Mouse (Mus musculus): ENCODE results near the gene Hoxa6. TPM values are rescaled to one million over a fixed set of nuclear protein-coding genes. Genes with fewer than 3 reads are reported as not detected.

The Hoxa6 gene
- total and polyA plus RNA-seq, 3 experiments = 0.58 to 2.2 (median 2.1) TPM

GRCm38 (mm10) chr6:52190906-52191810, 17.4 kb downstream of the Hoxa6 start, which contains the start of gene Hoxa4:
Hoxa4 (minus strand) TSS chr6:52191753.
- no peaks in the 10 kb centered on the region for H3K79me2 ChIP-seq (replicated peaks; ENCODE audit: control insufficient read depth, extremely low read depth, insufficient read depth, poor library complexity, severe bottlenecking)
- H3K4me1 ChIP-seq (ENCODE audit: control insufficient read depth in 1 of 2, insufficient read depth in 2 of 2) = peaks cover 0 to 13% of the 10 kb centered on the region in 2 experiments; a peak in 2 of 4 replicates
- H3K27ac ChIP-seq (ENCODE audit: insufficient read depth, low read depth) = no peak within 1 kb of the TSS
- H3K9ac ChIP-seq (ENCODE audit: insufficient read depth, low read depth) = no peak within 1 kb of the TSS
- no peaks in the 10 kb centered on the region for H3K27me3 ChIP-seq (replicated peaks)
- H3K9me3 ChIP-seq (replicated peaks; ENCODE audit: low read length) = peaks cover 5% of the 10 kb centered on the region
- H3K4me3 ChIP-seq (replicated peaks in 1 of 3; ENCODE audit: low read depth in 2 of 3, low read length in 2 of 3, poor library complexity in 1 of 3) = no peak within 1 kb of the TSS
- in situ Hi-C loops (cut with MboI; ENCODE audit: low pct_ligation_motif_present, low pct_unique_long_range_greater_than_20kb, low sequenced_read_pairs) = no loop called here
- no peak within 1 kb of the TSS for H3K4me2 ChIP-seq (ENCODE audit: insufficient read depth, low read depth, poor library complexity, severe bottlenecking)
- H3K36me3 ChIP-seq (replicated peaks in 1 of 2; ENCODE audit: control insufficient read depth in 1 of 2, insufficient read depth in 1 of 2, low read length in 1 of 2) = peaks cover 0 to 2% of the 10 kb centered on the region in 2 experiments
- dilution Hi-C loops (cut with MboI; ENCODE audit: extremely low pct_ligation_motif_present, extremely low pct_unique_long_range_greater_than_20kb, low sequenced_read_pairs) = no loop called here
- TF ChIP-seq RAD21 (IDR thresholded peaks at IDR 0.05; ENCODE audit: low read depth, low read length) (no peak), EP300 (IDR thresholded peaks at IDR 0.05; ENCODE audit: low read length) (no peak), NRF1 (IDR thresholded peaks at IDR 0.05; ENCODE audit: low read depth, low read length) (no peak), POLR2AphosphoS2 (IDR thresholded peaks at IDR 0.05; ENCODE audit: low read depth, low read length) (no peak), MAFK (IDR thresholded peaks at IDR 0.05; ENCODE audit: insufficient replicate concordance, low read length) (no peak), JUND (conservative IDR thresholded peaks at IDR 0.05; ENCODE audit: low read depth, low read length) (no peak), SIN3A (IDR thresholded peaks at IDR 0.05; ENCODE audit: low read length) (no peak), CTCF (conservative IDR thresholded peaks at IDR 0.05 in 1 of 2, IDR thresholded peaks at IDR 0.05 in 1 of 2; ENCODE audit: low read depth in 2 of 2, low read length in 2 of 2) (no peak), POLR2A (IDR thresholded peaks at IDR 0.05; ENCODE audit: low read depth, low read length) (no peak)
- DNase-seq (ENCODE audit: extremely low read depth) = no peak

DNA sequence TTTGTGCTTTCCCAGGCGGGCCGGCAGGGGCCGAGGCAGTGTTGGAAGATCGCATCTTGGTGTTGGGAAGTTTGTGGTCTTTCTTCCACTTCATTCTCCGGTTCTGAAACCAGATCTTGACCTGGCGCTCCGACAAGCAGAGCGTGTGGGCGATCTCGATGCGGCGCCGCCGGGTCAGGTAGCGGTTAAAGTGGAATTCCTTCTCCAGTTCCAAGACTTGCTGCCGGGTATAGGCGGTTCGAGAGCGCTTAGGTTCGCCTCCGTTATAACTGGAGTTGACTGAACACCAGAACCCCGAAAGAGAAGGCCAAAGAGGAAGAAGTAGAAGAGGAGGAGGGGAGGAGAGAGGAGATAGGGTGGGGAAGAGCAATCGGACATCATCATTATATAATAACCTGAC, 18.1 kb downstream of the Hoxa6 start:
- no peak overlapping the region for H3K9ac ChIP-seq (ENCODE audit: insufficient read depth, low read depth)
- H3K27me3 ChIP-seq (replicated peaks) = no peaks in the 10 kb centered on the region
- TF ChIP-seq HCFC1 (IDR thresholded peaks at IDR 0.05; ENCODE audit: low read depth, low read length) = no peak
- TF ChIP-seq JUN (IDR thresholded peaks at IDR 0.05; ENCODE audit: insufficient read depth, low read depth, low read length) = no peak
- TF ChIP-seq SMC3 (IDR thresholded peaks at IDR 0.05; ENCODE audit: low read depth, low read length) = no peak
- no peak for TF ChIP-seq RCOR1 (conservative IDR thresholded peaks at IDR 0.05; ENCODE audit: low read depth, low read length)
- TF ChIP-seq IRF4 (IDR thresholded peaks at IDR 0.05; ENCODE audit: low read depth, low read length) = no peak
- TF ChIP-seq CHD1 (IDR thresholded peaks at IDR 0.05; ENCODE audit: low read depth, low read length) = no peak
- TF ChIP-seq EP300 (IDR thresholded peaks at IDR 0.05; ENCODE audit: low read length) = no peak
- TF ChIP-seq POLR2A (IDR thresholded peaks at IDR 0.05; ENCODE audit: low read depth, low read length) = no peak
- TF ChIP-seq USF1 (IDR thresholded peaks at IDR 0.05; ENCODE audit: low read depth, low read length) = no peak
- TF ChIP-seq MAFK (IDR thresholded peaks at IDR 0.05; ENCODE audit: insufficient replicate concordance, low read length) = no peak
- no peak for TF ChIP-seq CTCF (conservative IDR thresholded peaks at IDR 0.05 in 1 of 2, IDR thresholded peaks at IDR 0.05 in 1 of 2; ENCODE audit: low read depth in 2 of 2, low read length in 2 of 2)
- TF ChIP-seq ELF1 (IDR thresholded peaks at IDR 0.05; ENCODE audit: low read depth, low read length) = no peak
- no peak for TF ChIP-seq MAX (IDR thresholded peaks at IDR 0.05; ENCODE audit: low read length)
- TF ChIP-seq MYC (IDR thresholded peaks at IDR 0.05; ENCODE audit: low read depth, low read length) = no peak
- TF ChIP-seq E2F4 (IDR thresholded peaks at IDR 0.05; ENCODE audit: insufficient replicate concordance, low read depth, low read length) = no peak
- H3K9me3 ChIP-seq (replicated peaks; ENCODE audit: low read length) = peaks cover 5% of the 10 kb centered on the region
- H3K4me1 ChIP-seq (ENCODE audit: control insufficient read depth in 1 of 2, insufficient read depth in 2 of 2) = peaks cover 0 to 13% of the 10 kb centered on the region in 2 experiments; a peak in 2 of 4 replicates
- no peaks in the 10 kb centered on the region for H3K79me2 ChIP-seq (replicated peaks; ENCODE audit: control insufficient read depth, extremely low read depth, insufficient read depth, poor library complexity, severe bottlenecking)
- H3K27ac ChIP-seq (ENCODE audit: insufficient read depth, low read depth) = no peak overlapping the region
- H3K4me3 ChIP-seq (replicated peaks in 1 of 3; ENCODE audit: low read depth in 2 of 3, low read length in 2 of 3, poor library complexity in 1 of 3) = no peak overlapping the region
- in situ Hi-C loops (cut with MboI; ENCODE audit: low pct_ligation_motif_present, low pct_unique_long_range_greater_than_20kb, low sequenced_read_pairs) (no loop called here), dilution Hi-C loops (cut with MboI; ENCODE audit: extremely low pct_ligation_motif_present, extremely low pct_unique_long_range_greater_than_20kb, low sequenced_read_pairs) (no loop called here)
- peaks cover 0 to 2% of the 10 kb centered on the region in 2 experiments for H3K36me3 ChIP-seq (replicated peaks in 1 of 2; ENCODE audit: control insufficient read depth in 1 of 2, insufficient read depth in 1 of 2, low read length in 1 of 2)
- no peak overlapping the region for H3K4me2 ChIP-seq (ENCODE audit: insufficient read depth, low read depth, poor library complexity, severe bottlenecking)
- no peak for DNase-seq (ENCODE audit: extremely low read depth)

All from CH12.LX (cell line).